Mouse (Mus musculus) small intestine, adult 2 months (tissue): Measurements from ENCODE around the gene Rpl23a.

Experiments used
- CTCF ChIP-seq: fragments of 200-500 bp; IDR thresholded peaks from 2 replicates; pipeline ENCODE4 v1.5.1; 2012; ENCODE audit warnings: low read depth, mild to moderate bottlenecking, control low read depth, inconsistent platforms, low read length, moderate library complexity, mixed read lengths; ENCODE audit not compliant: insufficient replicate concordance, insufficient read length; ENCODE audit errors: extremely low read depth
- POLR2A ChIP-seq: fragments of 200-500 bp; IDR thresholded peaks from 2 replicates; pipeline ENCODE4 v1.6.1; 2012; ENCODE audit warnings: low read depth, mild to moderate bottlenecking, control low read depth, inconsistent platforms, low read length, moderate library complexity

GRCm38 (mm10) chr11:78156156-78156699 lies 27.2 kb downstream of the Rpl23a start:
- TF ChIP-seq POLR2A (no peak), CTCF (no peak)
